Mouse (Mus musculus) neural tube, embryonic 11.5 days (tissue): ENCODE results near the gene Tmem159. TPM values are rescaled to one million over a fixed set of nuclear protein-coding genes. Genes with fewer than 3 reads are reported as not detected.

ENCODE experiments used
- ATAC-seq: fragments of 200-750 bp; cut with Nextera tagmentation; 2 replicates; pipeline ENCODE4 v1.8.0; 2017; ENCODE audit warnings: moderate number of reproducible peaks, mild to moderate bottlenecking, moderate TSS enrichment, moderate library complexity; ENCODE audit not compliant: insufficient read depth, low FRiP score, low TSS enrichment
- DNase-seq: peaks from one replicate; pipeline ENCODE4 v3.0.0-alpha.2; 2015; ENCODE audit warnings: low spot score
- H3K27ac ChIP-seq: fragments of 300-500 bp; sonication (generic); 2 replicates; pipeline ENCODE4 v1.5.1; 2014; ENCODE audit warnings: low read depth, mild to moderate bottlenecking, low read length
- H3K27me3 ChIP-seq: fragments of 300-500 bp; sonication (generic); 2 replicates; pipeline ENCODE4 v1.6.1; 2014; ENCODE audit warnings: mild to moderate bottlenecking, low read length, mixed read lengths; ENCODE audit not compliant: control insufficient read depth, insufficient read depth
- H3K36me3 ChIP-seq: fragments of 300-500 bp; sonication (generic); 2 replicates; pipeline ENCODE4 v1.6.1; 2014; ENCODE audit warnings: mild to moderate bottlenecking, low read length, moderate library complexity, mixed read lengths; ENCODE audit not compliant: control insufficient read depth, insufficient read depth
- H3K4me1 ChIP-seq: fragments of 300-500 bp; sonication (generic); 2 replicates; pipeline ENCODE4 v1.6.1; 2014; ENCODE audit warnings: low read length, mixed read lengths; ENCODE audit not compliant: control insufficient read depth, insufficient read depth
- H3K4me2 ChIP-seq: fragments of 300-500 bp; sonication (generic); 2 replicates; pipeline ENCODE4 v1.6.1; 2014; ENCODE audit warnings: low read depth, mild to moderate bottlenecking, moderate library complexity
- H3K4me3 ChIP-seq: fragments of 300-500 bp; sonication (generic); 2 replicates; pipeline ENCODE4 v1.5.1; 2014; ENCODE audit warnings: low read depth, low read length
- H3K9ac ChIP-seq: fragments of 300-500 bp; sonication (generic); 2 replicates; pipeline ENCODE4 v1.6.1; 2014; ENCODE audit warnings: mild to moderate bottlenecking, low read length
- H3K9me3 ChIP-seq: fragments of 300-500 bp; sonication (generic); 2 replicates; pipeline ENCODE4 v1.6.1; 2016; ENCODE audit warnings: low read length; ENCODE audit not compliant: control insufficient read depth
- WGBS: fragments of 180-500 bp; shearing (Covaris S2); extraction: QIAGEN DNeasy Blood & Tissue Kit; methylation state at CpG from one replicate; pipeline ENCODE4 v1.1.7; 2014; 5-methylcytosine and 5-hydroxymethylcytosine counted together
- polyA plus RNA-seq: library from polyadenylated mRNA; unstranded; fragments of >200 nt; fragmentation: Nextera tagmentation; extraction: Ambion mirVana; gene quantifications from 2 replicates; pipeline ENCODE4 v1.2.1, GENCODE M21; 2014

Tmem159 gene
- polyA plus RNA-seq, 1 experiment from 2014 or later, result 16.6 TPM

GRCm38 (mm10) chr7:120156841-120157409 lies 54.8 kb downstream of the Tmem159 start:
- Histone ChIP-seq H3K4me2 (no peak overlapping the region), H3K4me1 (peaks cover 4% of the 10 kb centered on the region; the same call in 1 of the 2 replicates), H3K9ac (no peak overlapping the region), H3K27me3 (no peaks in the 10 kb centered on the region), H3K9me3 (no peaks in the 10 kb centered on the region), H3K36me3 (no peaks in the 10 kb centered on the region), H3K4me3 (no peak overlapping the region), H3K27ac (no peak overlapping the region)
- 0 out of 2 replicates have a peak, but pooled peaks have one; percentile 25 for ATAC-seq
- WGBS, result 22% methylated on average over 2 of the region's 2 CpGs
- no peak for DNase-seq

- H3K9me3 ChIP-seq, result no peaks in the 10 kb centered on the region
- DNase-seq (peak; percentile 32), ATAC-seq (peak; percentile 8; the same call in 1 of the 2 replicates)
- H3K9ac ChIP-seq, result no peak overlapping the region
- H3K27me3 ChIP-seq, result no peaks in the 10 kb centered on the region
- no peak overlapping the region for H3K4me3 ChIP-seq
- peaks cover 4% of the 10 kb centered on the region; the same call in 1 of the 2 replicates for H3K4me1 ChIP-seq
- H3K27ac ChIP-seq, result no peak overlapping the region
- no peaks in the 10 kb centered on the region for H3K36me3 ChIP-seq
- WGBS, result 36% methylated on average over 5 of the region's 5 CpGs
- H3K4me2 ChIP-seq, result no peak overlapping the region
These were observed 55.5 kb downstream of the Tmem159 start for GRCm38 (mm10) chr7:120157575-120158061.

- Histone ChIP-seq H3K9me3 (no peaks in the 10 kb centered on the region), H3K4me3 (no peak overlapping the region), H3K4me2 (no peak overlapping the region), H3K4me1 (peaks cover 4% of the 10 kb centered on the region; the same call in 1 of the 2 replicates), H3K27me3 (no peaks in the 10 kb centered on the region), H3K9ac (no peak overlapping the region), H3K36me3 (no peaks in the 10 kb centered on the region), H3K27ac (no peak overlapping the region)
- 37% methylated on average over 4 of the region's 4 CpGs for WGBS
- DNase-seq, result no peak
- 0 out of 2 replicates have a peak, but pooled peaks have one; percentile 21 for ATAC-seq
These were observed 56.0 kb downstream of the Tmem159 start for GRCm38 (mm10) chr7:120158121-120158613.

- H3K9ac ChIP-seq, result no peak overlapping the region
- no peaks in the 10 kb centered on the region for H3K4me1 ChIP-seq
- no peak overlapping the region for H3K4me2 ChIP-seq
- no peak for DNase-seq
- no peak overlapping the region for H3K4me3 ChIP-seq
- no peak overlapping the region for H3K27ac ChIP-seq
- no peaks in the 10 kb centered on the region for H3K36me3 ChIP-seq
- WGBS, result 92% methylated on average over 11 of the region's 11 CpGs
- H3K27me3 ChIP-seq, result no peaks in the 10 kb centered on the region
- H3K9me3 ChIP-seq, result no peaks in the 10 kb centered on the region
- ATAC-seq, result no peak
These were observed 61.6 kb downstream of the Tmem159 start for GRCm38 (mm10) chr7:120163581-120164251.

Other genes with a start within 250 kb of the Tmem159 start
- 12.4 and 14.1 TPM in 2 replicates for gene Lyrm1, start 206.5 kb upstream of the Tmem159 start, polyA plus RNA-seq
- gene Dcun1d3, start 206.1 kb upstream of the Tmem159 start, polyA plus RNA-seq, result 10.7 and 14.0 TPM in 2 replicates
- gene Dnah3, start 7.1 kb upstream of the Tmem159 start, polyA plus RNA-seq, result 0.18 TPM in 1 of 2 replicates, not detected in the other
- gene Zp2, start 42.9 kb downstream of the Tmem159 start, polyA plus RNA-seq, result not detected in 2 replicates
- gene Anks4b, start 71.5 kb downstream of the Tmem159 start, polyA plus RNA-seq, result not detected in 2 replicates
- 7.5 and 8.8 TPM in 2 replicates for gene Crym, start 99.8 kb downstream of the Tmem159 start, polyA plus RNA-seq
- gene Abca14, start 101.6 kb downstream of the Tmem159 start, polyA plus RNA-seq, result not detected in 2 replicates
- gene Abca15, start 226.3 kb downstream of the Tmem159 start, polyA plus RNA-seq, result not detected in 2 replicates